Mouse (Mus musculus) layer of hippocampus, postnatal 36 days (tissue): ENCODE results near the gene Fgfr2. TPM values are rescaled to one million over a fixed set of nuclear protein-coding genes. Genes with fewer than 3 reads are reported as not detected.
A peak's percentile ranks its signal among the peaks of the same experiment; 100 is the strongest.

ENCODE experiments used
- DNase-seq, 2 experiments: peaks; one replicate each; pipeline ENCODE4 v3.0.0; 2022
- total RNA-seq, 2 experiments: library from RNA; stranded (reverse); gene quantifications; 2 replicates each; pipeline ENCODE4 v1.2.3; 2021

Fgfr2 gene
- total RNA-seq, 2 experiments from 2014 or later: 45.4 to 47.9 TPM

DNA sequence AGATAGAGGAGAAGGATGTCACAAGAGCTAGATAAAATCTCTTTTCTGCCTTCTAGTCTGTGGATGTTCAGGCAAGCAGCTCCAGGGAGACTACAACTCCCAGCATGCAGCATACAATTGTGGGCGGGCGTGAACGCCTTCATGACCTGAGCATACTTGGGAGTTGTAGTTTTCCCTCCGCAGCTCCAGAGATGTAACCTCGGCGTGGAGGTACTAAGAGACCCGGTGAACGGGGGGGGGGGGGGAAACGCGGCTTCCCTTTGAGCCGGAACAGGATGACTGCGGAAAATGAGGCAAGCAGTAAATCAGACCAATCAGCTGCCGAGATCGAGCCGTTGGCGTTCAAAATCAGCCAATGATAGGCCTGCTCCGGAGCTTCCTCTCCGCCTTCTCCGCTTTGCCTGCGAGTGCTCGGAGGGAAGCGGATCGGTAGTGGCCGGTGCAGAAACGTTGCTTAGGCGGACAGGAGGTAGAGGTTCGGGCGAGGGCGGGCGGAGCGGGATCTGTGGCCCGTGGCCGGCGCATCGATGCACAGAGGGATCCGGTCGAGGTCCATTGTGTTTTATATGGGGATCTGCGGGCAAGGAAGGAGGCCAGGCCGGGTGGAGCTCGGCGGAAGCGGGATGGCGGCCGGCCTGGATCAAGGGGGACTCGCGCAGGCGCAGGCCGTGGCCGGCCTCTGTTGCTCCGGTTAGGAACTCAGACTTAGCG is 1563.0 kb downstream of the Fgfr2 start, which contains the start of gene Bub3:
Gene Bub3, plus strand, starts transcription at position 237 of the 711 bp plus-strand sequence.
- DNase-seq: peak; percentile 90 to 91

GRCm38 (mm10) chr7:131557751-131558150 is 1565.4 kb downstream of the Fgfr2 start:
- DNase-seq: no peak

GRCm38 (mm10) chr7:131556541-131557271 is 1566.4 kb downstream of the Fgfr2 start:
- peak in 1 of 2 experiments; percentile 22 for DNase-seq

DNA sequence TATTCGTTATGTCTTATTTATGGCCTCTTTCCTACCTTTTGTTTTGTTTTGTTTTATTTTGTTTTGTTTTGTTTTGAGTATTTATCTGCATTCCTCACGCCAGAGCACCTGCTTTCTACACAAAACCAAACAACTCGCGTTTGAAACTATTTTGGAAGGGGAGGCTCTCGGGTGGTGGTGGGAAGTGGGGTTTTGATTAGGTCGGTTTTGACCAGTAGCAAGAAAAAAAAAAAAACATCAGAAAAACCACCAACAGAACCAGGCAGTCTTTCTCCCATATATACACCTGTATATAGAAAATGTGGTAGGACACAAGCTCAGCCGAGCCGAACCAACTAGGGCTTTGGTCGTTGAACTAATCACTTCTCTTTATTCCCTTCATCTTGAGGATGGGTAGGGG is 1567.0 kb downstream of the Fgfr2 start:
- DNase-seq: no peak

- peak in 1 of 2 experiments; percentile 7 for DNase-seq
These were observed 1567.7 kb downstream of the Fgfr2 start for GRCm38 (mm10) chr7:131555301-131556081.

GRCm38 (mm10) chr7:131554341-131555180 is 1568.6 kb downstream of the Fgfr2 start:
- DNase-seq: no peak

DNA sequence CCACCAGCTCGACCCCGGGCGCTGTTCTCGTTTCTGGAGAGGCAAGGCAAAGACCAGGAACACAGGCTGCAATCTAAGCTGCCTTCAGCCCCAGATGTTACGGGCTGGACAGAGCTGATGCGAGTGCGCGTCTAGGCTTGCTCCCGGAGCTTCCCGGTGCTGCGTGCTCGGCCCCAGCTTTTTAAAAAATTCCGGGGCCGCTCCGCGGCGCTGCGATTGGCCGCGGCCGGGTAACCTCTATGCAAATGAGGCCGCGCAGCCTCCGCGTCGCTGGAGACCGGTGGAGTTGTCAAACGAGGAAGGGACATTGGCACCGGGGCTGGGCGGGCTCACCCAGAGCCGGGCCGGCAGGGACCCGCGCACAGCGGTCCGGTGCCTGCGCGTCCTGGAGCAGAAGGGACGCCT is 1569.4 kb downstream of the Fgfr2 start:
- DNase-seq: no peak

DNA sequence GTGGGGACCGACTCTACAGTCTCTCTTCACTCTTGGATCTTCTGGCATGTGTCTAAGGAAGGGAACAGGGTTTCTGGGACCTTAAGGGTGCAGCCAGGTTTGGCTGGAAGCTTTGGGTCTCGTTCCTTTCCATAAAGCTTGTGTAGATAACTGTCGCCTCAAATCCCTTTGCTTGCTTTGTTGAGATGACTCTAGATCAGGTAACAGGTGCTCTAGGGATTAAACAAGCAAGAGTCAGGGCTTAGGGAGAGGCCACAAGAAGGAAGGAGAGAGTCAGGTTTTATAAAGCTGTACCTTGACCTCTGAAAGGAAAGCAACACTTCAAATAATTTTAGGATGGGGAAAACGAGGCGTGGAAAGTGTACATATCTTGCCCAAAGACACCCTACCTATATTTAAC is 1570.4 kb downstream of the Fgfr2 start:
- DNase-seq: no peak

DNA sequence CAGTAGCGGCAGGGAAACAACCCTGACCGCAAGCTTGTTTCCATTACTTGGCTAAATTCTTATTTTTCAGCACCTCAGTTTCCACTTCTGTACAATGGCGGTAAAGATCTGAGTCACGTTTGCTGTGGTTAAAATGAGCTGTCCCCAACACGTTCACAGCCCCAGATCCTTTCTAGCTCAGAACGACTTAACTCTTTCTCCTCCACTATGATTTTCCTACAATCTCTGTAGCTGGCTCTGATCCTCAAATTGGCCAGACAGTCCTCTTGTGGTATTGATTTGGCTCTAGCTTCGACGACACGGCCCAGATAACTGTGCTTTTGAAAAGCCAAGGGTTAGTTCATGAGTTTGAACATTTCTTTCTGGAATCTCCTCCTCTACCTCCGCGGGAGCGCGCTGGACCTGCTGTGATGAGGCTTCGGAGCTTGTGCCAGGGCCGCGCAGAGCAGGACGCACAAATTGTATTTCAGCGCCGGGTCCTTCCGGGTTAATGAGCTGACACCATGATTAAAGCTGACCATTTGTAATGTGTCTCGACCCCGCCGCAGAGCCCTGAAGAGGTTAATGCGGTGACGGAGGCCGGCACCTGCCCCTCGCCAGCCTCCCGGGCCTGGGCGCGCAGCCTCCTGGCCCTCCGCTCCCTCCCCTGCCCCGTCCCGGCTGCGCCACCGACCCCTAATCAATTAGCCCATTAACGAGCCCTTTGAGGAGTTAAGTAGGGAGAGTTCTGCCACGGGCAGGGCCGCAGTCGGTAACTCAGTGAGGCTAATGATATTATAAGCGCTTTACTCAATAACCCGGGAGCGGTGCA is 1571.0 kb downstream of the Fgfr2 start:
- DNase-seq: no peak

DNA sequence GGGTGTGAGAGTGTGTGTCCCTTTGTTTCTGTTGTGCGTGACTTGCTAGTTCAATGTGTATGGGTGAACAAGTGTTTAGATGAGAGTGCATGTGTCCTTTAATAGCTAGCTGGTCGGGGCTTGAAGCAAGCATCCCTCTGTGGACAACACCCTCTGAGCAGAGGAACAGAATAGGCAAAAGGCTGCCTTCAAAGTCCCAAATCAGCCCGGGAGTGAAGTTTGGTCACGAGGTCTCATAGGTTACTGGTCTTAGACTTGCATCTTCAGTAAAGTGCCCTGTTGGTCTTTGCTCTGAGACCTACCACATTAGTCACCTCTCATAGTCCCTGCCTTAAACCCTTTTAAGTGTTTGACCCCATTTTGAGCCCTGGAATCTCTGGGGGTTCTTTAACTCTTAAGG is 1571.7 kb downstream of the Fgfr2 start:
- DNase-seq: no peak

DNA sequence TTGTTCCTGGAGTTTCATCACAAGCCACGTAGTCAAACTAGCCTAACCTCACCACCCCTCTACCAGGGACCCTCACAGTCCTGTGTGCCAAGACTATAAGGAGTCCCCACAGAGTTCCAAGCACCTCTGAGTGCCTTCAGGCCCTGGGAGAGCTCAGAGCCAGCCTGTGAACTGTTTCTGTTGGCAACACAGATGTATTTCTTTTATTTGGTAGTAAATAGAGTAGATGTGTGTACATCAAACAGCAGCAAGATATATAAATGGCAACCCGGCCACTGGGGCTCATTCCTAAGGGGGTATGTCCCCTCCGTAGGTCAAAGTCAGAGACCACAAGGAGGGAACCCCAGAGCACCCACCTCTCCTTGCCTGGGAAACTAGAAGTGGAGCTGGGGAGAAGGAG is 1574.7 kb downstream of the Fgfr2 start, which contains the start of gene Hmx2:
Gene Hmx2, plus strand, starts transcription at position 301 of the 400 bp plus-strand sequence.
- DNase-seq: no peak

- no peak for DNase-seq
These were observed 1575.7 kb downstream of the Fgfr2 start for GRCm38 (mm10) chr7:131547481-131547880.

DNA sequence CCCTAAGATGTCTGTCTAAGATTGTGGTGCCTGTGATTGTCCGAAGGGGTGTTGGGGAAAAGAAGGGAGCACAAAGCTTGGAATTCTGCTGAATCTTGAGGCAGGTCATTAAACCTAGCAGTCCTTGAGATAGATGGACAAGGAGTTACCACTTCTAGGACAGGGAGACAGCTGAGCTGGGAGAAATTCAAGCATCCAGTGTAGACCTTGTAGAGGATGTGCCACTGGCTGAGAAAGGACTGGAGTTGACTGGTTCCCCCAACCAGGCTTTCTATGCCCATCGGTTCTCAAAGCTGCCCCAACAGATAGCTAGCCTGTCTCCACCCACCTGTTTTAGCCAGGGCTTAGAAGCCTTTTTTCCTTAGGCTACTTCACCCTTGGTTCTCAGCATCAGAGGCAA is 1576.7 kb downstream of the Fgfr2 start:
- no peak for DNase-seq

GRCm38 (mm10) chr7:131545701-131546385 is 1577.3 kb downstream of the Fgfr2 start:
- no peak for DNase-seq

DNA sequence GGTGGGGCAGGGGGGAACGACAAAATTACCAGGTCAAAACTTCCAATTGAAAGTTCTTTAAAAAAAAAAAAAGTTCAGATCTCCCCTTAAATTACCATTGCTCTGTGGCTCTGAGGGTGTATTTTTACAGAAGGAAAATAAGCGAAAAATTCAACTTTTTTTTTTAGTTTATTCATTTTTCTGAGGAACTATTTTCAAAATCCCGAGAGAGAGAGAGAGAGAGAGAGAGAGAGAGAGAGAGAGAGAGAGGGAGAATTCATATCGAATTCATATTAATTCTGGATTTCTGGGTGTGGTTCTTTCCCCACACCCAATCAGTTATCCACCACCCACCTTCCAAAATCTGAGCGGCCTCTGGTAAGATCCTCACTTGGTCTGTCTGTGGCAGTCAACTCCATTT is 1578.3 kb downstream of the Fgfr2 start:
- DNase-seq: no peak

- no peak for DNase-seq
These were observed 1579.3 kb downstream of the Fgfr2 start for GRCm38 (mm10) chr7:131543623-131544481.

DNA sequence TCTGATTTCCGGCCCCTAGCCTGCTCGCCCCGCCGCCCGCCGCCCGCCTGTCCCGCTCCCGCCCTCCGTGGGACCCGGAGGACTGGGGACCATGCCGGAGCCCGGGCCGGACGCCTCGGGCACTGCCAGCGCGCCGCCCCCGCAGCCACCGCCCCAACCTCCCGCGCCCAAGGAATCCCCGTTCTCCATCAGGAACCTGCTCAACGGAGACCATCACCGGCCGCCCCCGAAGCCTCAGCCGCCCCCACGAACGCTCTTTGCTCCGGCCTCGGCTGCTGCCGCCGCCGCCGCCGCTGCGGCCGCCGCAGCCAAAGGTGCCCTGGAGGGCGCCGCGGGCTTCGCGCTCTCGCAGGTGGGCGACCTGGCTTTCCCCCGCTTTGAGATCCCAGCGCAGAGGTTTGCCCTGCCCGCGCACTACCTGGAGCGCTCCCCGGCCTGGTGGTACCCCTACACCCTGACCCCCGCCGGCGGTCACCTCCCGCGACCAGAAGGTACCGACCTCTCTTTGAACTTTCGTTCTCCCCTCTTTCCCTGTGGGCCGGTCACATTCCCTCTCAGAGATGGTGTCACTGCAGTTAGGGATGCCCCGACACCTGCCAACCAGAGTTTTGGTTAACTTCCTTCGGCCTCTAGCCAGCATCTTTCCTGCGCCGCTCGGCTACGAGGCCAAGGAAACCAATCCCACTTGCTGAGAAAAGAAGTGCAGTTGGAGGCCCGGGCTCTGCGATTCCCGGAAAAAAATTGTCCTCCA is 1580.1 kb downstream of the Fgfr2 start:
- no peak for DNase-seq

DNA sequence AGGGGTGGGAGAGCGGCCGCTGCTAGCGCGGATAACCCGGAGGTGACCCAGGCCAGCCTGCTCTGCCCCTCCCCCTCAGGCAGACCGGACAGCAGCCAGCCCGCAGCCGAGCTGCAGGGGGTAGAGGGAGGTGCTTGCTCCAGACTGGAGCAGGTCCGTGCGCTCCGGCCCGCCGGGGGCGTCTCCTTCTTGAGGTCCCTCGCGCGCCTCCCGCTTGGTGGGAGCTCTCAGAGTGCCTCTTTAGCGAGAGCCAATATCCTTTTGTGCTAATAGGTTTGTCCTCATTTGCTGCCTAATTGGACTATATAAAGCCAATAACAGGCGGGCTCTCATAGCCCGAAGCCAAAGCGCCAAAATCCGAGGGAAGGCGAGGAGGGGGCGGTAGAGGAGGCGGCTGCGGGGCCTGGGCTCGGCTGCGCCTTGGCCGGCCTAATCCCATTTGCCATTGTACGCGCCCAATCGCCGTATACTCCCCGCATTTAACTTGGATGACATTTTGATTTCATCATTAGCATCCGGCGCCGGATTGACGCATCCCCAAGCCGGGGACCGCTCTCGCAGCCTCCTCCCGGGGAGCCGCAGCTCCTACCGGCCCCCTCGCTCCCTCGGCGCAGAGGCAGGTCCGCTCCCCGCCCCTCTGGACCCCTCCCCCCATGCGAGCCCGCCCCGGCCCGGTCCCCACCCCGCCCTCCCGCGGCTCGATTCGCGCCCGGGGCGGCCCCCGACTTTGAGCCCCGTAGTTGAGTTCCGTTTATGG is 1580.9 kb downstream of the Fgfr2 start, which contains the start of gene Hmx3:
Gene Hmx3, plus strand, starts transcription at position 753 of the 757 bp plus-strand sequence.
- DNase-seq: no peak
